Mouse (Mus musculus): ENCODE measurements around the gene Polr2a. TPM values are rescaled to one million over a fixed set of nuclear protein-coding genes. Genes with fewer than 3 reads are reported as not detected.

Gene Polr2a
- total RNA-seq, 2 experiments from 2014 or later = 55.6 to 55.9 TPM

GRCm38 (mm10) chr11:69784793-69785272 is 26.4 kb upstream of the Polr2a start:
- no peak for DNase-seq (ENCODE audit: low spot score in 2 of 2)

GRCm38 (mm10) chr11:69781828-69782227 is 23.4 kb upstream of the Polr2a start:
- DNase-seq (ENCODE audit: low spot score in 2 of 2) = no peak

GRCm38 (mm10) chr11:69778985-69779384 is 20.5 kb upstream of the Polr2a start:
- no peak for DNase-seq (ENCODE audit: low spot score in 2 of 2)

GRCm38 (mm10) chr11:69778258-69778982 is 20.0 kb upstream of the Polr2a start:
- no peak for DNase-seq (ENCODE audit: low spot score in 2 of 2)

DNA sequence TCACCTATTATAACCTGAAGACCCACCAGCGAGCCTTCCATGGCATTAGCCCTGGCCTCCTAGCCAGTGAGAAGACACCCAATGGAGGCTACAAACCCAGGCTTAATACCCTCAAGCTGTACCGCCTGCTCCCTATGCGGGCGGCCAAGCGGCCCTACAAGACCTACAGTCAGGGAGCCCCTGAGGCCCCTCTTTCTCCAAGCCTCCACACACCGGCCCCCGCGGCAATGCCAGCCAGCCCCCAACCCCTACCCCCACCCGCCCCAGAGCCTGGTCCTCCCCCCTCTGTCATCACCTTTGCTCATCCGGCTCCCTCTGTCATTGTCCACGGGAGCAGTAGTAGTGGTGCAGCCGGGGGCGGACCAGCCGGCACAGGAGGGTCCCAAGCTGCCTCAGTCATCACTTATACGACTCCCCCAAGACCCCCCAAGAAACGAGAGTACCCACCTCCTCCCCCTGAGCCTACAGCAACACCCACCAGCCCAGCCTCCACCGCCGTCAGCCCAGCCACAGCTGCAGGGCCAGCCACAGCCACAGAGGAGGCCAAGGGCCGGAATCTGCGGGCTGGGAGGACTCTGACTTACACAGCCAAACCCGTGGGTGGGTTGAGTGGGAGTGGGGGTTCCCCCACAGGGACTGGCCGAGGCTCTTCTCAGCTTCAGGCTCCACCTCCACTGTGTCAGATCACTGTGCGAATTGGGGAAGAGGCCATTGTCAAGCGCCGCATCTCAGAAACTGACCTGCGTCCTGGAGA is 19.2 kb upstream of the Polr2a start:
- no peak for DNase-seq (ENCODE audit: low spot score in 2 of 2)

DNA sequence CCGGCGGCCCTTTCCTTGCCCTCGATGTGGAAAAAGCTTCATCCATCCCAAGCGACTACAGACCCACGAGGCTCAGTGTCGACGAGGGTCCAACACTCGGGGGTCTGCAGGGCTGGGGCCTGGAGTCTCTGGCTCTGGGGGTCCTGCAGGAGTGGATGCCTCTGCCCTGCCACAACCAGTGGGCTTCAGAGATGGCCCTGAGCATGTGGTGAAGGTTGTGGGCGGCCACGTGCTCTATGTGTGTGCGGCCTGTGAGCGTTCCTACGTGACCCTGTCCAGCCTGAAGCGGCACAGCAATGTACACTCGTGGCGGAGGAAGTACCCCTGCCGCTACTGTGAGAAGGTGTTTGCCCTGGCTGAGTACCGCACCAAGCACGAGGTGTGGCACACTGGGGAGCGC is 18.1 kb upstream of the Polr2a start:
- no peak for DNase-seq (ENCODE audit: low spot score in 2 of 2)

DNA sequence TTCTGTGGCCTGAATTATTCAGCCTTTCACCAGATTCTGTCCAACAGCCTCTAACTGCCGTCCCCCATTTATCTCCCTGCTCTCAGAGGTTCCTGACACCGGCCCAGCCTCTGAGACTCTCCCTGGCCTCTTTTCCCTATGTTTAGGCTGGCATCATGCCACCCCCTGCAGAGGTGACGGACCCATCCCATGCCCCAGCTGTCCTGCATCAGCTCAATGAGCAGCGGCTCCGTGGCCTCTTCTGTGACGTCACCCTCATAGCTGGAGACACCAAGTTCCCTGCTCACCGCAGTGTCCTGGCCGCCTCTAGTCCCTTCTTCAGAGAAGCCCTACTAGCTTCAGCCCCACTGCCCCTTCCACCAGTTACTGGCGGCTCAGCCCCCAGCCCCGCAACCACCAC is 17.3 kb upstream of the Polr2a start:
- DNase-seq (ENCODE audit: low spot score in 2 of 2) = no peak

- DNase-seq (ENCODE audit: low spot score in 2 of 2) = no peak
Measured at GRCm38 (mm10) chr11:69774961-69775360, 16.5 kb upstream of the Polr2a start.

DNA sequence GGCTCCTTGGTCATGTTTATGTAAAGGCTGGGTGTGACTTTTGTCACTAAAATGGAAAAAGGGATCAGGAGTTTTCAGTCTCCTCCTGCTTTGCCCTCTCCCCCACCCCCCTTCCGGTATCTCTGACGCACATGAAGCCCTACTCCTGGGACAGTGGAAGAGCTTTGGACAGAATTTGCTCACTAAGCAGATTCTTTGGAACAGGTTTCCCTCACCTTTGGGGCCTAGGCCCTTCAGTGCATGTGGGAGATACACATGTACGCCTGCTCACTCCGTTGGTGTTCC is 9.1 kb upstream of the Polr2a start:
- DNase-seq (ENCODE audit: low spot score in 2 of 2) = no peak

- DNase-seq (ENCODE audit: low spot score in 2 of 2) = no peak
Measured at GRCm38 (mm10) chr11:69766872-69767624, 8.6 kb upstream of the Polr2a start.

DNA sequence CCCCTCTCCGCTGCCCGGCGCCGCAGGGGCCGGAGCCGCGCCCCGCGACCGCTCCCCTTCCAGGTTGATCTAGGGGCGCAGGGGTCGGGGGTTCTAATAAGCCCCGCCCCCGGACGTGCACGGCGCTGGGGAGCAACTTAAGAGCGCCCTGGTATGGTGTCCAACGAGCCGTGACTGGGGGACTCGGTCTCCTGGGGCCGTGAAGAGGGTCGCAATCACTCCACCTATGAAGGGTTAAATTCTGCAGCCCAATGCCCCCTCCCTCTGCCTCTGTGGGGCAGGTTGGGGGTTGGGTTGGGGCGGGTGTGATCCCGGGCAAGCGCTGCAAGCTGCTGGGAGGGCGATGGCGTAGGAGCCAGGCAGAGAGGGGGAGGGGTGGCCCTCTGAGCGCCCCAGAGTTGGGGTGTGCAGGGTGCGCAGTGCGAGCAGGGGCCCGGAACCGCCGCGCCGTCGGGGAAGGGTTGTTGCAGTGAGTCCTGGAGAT is 7.7 kb upstream of the Polr2a start:
- peak; percentile 65 to 78 for DNase-seq (ENCODE audit: low spot score in 2 of 2)

GRCm38 (mm10) chr11:69765221-69766125 is 7.0 kb upstream of the Polr2a start, which contains the start of gene Zbtb4:
Gene Zbtb4, plus strand, starts transcription at chr11:69765912.
- no peak for DNase-seq (ENCODE audit: low spot score in 2 of 2)

GRCm38 (mm10) chr11:69763551-69763950 is 5.1 kb upstream of the Polr2a start:
- no peak for DNase-seq (ENCODE audit: low spot score in 2 of 2)

GRCm38 (mm10) chr11:69761868-69762267 is 3.4 kb upstream of the Polr2a start, which contains the start of gene Slc35g3:
Gene Slc35g3, minus strand, starts transcription at chr11:69761968.
- no peak for DNase-seq (ENCODE audit: low spot score in 2 of 2)

- DNase-seq (ENCODE audit: low spot score in 2 of 2) = no peak
Measured at GRCm38 (mm10) chr11:69760901-69761200, 2.4 kb upstream of the Polr2a start.

DNA sequence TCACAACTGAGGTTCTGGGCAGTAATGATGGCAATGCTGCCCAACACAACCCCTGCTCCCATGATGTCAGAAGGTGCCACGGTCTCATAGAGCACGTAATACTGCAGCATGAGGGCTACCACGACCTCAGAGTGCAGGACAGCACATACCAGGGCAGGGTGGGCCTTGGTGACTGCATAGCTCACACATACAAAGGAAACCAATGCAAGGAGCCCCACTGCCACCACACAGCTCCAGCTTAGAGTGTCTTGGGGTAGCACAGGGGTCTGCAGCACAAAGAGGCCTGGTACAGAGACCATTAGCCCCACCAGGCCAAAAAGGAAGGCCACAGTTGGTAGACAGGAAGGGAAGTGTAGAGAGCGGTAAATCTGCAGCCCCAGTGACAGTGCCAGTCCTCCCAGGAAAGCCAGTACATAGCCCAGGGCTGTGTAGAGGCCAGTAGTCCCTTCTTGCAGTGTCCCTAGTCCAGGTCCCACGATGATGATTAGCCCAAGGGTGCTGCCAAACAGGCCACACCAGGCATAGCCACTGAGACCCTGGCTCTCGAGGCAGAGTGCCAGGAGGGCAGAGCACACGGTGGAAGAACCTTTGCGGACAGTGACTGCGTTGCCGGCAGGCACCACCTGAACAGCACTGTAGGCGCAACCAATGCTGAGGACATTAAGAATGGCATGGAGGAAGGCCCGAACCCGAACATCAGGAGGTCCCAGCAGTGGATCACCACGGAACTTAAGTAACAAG is 1.9 kb upstream of the Polr2a start:
- DNase-seq (ENCODE audit: low spot score in 2 of 2) = no peak

GRCm38 (mm10) chr11:69758971-69759721 is 709 bp upstream of the Polr2a start:
- DNase-seq (ENCODE audit: low spot score in 2 of 2) = peak; percentile 86 to 94

DNA sequence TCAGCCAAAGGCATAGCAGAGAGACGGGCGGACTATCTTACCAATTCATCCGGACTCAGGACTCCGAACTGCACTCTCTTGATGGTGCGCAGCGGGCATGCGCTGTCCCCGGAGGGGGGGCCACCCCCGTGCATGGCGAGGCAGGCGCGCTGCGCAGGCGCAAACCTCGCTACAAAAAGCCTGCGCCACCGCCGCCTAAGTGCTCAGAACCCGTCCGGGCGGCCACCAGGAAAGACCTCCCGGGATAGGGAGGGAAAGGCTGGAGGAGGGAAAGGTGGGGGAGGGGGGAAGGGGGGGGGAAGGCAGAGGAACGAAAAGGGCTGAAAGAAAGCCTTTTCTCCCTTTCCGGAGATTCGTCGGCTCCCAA is 364 bp downstream of the Polr2a start:
- peak; percentile 94 to 98 for DNase-seq (ENCODE audit: low spot score in 2 of 2)

DNA sequence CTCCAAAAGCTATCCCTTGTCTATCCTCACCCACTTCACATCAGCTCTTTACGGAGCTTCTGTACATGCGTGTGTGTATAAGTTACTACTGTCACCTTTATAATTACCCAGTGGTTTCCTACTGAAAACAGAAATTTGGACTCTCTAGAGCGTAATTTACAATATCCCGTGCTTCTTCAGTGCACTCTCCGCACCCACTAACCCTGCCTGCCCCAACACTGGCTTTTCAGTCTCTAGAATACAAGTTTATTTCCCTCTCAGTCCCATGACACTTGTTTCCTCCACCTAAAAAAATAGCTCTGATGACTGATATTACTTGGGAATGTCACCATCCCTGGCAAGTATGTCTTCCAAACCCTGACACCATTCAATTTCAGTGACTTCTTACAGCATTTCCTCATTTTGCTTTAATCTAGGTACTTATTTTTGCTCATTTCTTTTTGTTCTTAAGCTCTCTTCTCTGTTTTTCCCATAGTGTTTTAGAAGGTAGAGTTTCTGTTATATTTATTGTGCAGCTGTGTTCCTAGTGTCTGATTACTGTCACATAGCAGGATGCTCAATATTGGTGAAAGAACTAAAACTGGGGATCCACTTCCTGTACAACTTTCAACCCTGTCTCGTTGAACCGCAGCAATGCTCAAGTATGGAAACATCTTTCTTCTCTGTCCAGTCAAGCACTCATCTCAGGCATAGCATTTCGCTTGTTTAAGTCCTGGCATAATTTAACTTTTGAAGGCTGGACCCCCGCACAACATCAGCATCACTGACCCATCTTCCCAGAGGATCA is 941 bp downstream of the Polr2a start:
- DNase-seq (ENCODE audit: low spot score in 2 of 2) = no peak

Measured in layer of hippocampus, adult 18-20 months (tissue).